Mouse (Mus musculus): ENCODE measurements around the gene Cops2.

DNA sequence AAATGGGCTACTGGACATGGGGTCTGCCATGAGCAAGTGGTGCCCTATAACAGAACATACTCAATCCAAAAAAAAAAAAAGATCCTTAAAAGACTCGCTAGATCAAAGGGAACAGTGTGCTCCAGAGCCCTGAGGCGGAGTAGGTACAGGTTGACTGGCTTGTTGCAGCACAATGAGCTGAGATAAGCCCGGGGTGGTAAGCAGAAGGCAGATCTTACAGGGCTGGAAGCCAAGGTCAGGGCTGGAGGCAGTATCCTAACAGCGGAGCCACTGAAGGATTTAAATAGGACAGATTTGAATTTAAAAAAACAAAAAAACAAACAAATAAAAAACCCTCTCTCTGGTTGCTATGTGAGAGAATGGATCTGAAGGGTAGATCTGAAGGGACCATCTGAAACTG lies 58.5 kb downstream of the Cops2 start:
- no peak for TF ChIP-seq CTCF (IDR thresholded peaks at IDR 0.05; ENCODE audit: borderline replicate concordance, extremely low read depth, insufficient read depth, insufficient read length)
- no peak for TF ChIP-seq POLR2A (IDR thresholded peaks at IDR 0.05; ENCODE audit: borderline replicate concordance, extremely low read depth, insufficient read depth, insufficient read length, poor library complexity, severe bottlenecking)

All from brain, embryonic 14.5 days (tissue).